Mouse (Mus musculus) cerebellum, postnatal 14 days (tissue): ENCODE data around the gene Wipi2.

Experiments
- DNase-seq, 2 experiments: peaks; one replicate each; pipeline ENCODE4 v3.0.0; 2021; ENCODE audit warnings: mixed read lengths in 2 of 2

Wipi2 gene

GRCm38 (mm10) chr5:142627398-142627797 is at the start of gene Wipi2:
TSS of gene Wipi2 (plus strand) at chr5:142627698.
- no peak for DNase-seq

GRCm38 (mm10) chr5:142578192-142578591 is 49.3 kb upstream of the Wipi2 start:
- no peak for DNase-seq

GRCm38 (mm10) chr5:142581517-142581916 is 46.0 kb upstream of the Wipi2 start:
- DNase-seq, result peak; percentile 83

- peak; percentile 43 to 62 for DNase-seq
Observed at GRCm38 (mm10) chr5:142583616-142584126, 43.8 kb upstream of the Wipi2 start.

- DNase-seq, result no peak
Observed at GRCm38 (mm10) chr5:142590953-142591616, 36.4 kb upstream of the Wipi2 start.

- DNase-seq, result peak; percentile 71 to 75
Observed at GRCm38 (mm10) chr5:142595698-142596097, 31.8 kb upstream of the Wipi2 start.

- peak; percentile 46 to 59 for DNase-seq
Observed at GRCm38 (mm10) chr5:142596723-142597122, 30.8 kb upstream of the Wipi2 start.

GRCm38 (mm10) chr5:142597648-142598390 is 29.7 kb upstream of the Wipi2 start:
- no peak for DNase-seq

GRCm38 (mm10) chr5:142604379-142604778 is 23.1 kb upstream of the Wipi2 start:
- DNase-seq, result no peak

- no peak for DNase-seq
Observed at GRCm38 (mm10) chr5:142605288-142605687, 22.2 kb upstream of the Wipi2 start.

GRCm38 (mm10) chr5:142608259-142608988 is 19.1 kb upstream of the Wipi2 start, which contains the start of gene Mmd2:
TSS of gene Mmd2 (minus strand) at chr5:142608800.
- peak; percentile 69 to 74 for DNase-seq

GRCm38 (mm10) chr5:142608989-142609325 is 18.5 kb upstream of the Wipi2 start:
- DNase-seq, result no peak

- no peak for DNase-seq
Observed at GRCm38 (mm10) chr5:142610362-142610761, 17.1 kb upstream of the Wipi2 start.

GRCm38 (mm10) chr5:142614513-142614912 is 13.0 kb upstream of the Wipi2 start:
- DNase-seq, result no peak

- DNase-seq, result no peak
Observed at GRCm38 (mm10) chr5:142615638-142616037, 11.9 kb upstream of the Wipi2 start.

- no peak for DNase-seq
Observed at GRCm38 (mm10) chr5:142616326-142616725, 11.2 kb upstream of the Wipi2 start.

- peak; percentile 86 to 89 for DNase-seq
Observed at GRCm38 (mm10) chr5:142619866-142620265, 7.6 kb upstream of the Wipi2 start.

- DNase-seq, result no peak
Observed at GRCm38 (mm10) chr5:142621421-142621820, 6.1 kb upstream of the Wipi2 start.

- DNase-seq, result no peak
Observed at GRCm38 (mm10) chr5:142622134-142622533, 5.4 kb upstream of the Wipi2 start.

GRCm38 (mm10) chr5:142623080-142623479 is 4.4 kb upstream of the Wipi2 start:
- DNase-seq, result no peak

GRCm38 (mm10) chr5:142628726-142629662 is 1.5 kb downstream of the Wipi2 start:
- DNase-seq, result peak; percentile 99

- no peak for DNase-seq
Observed at GRCm38 (mm10) chr5:142629663-142630025, 2.1 kb downstream of the Wipi2 start.
